Mouse (Mus musculus) right cerebral cortex, adult 18-20 months (tissue): ENCODE data around the gene Gm20532.

Experiments
- DNase-seq: peaks from one replicate; pipeline ENCODE4 v3.0.0; 2022; ENCODE audit warnings: mixed read lengths

The Gm20532 gene

GRCm38 (mm10) chr2:26574862-26575261, 11.6 kb upstream of the Gm20532 start:
- no peak for DNase-seq

DNA sequence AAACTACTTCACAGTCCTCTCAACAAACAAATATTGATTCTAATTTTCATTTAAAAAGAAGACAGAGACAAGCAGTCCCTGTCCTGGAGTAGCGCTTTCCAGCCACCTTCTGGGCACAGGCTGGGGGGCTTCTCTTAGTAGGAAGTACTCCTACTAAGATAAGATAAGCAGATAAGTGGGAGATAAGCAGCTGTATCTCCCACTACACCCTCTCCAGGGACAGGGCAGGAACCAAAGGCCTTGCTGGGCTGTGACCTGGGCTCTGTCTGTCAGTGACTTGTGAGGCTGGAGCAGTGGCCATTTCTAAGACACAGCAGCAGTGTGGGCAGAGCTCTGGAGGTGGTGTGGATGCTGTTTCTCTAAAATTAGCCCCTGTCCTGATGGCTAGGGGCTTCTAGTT, 11.1 kb upstream of the Gm20532 start:
- no peak for DNase-seq

GRCm38 (mm10) chr2:26575865-26576264, 10.6 kb upstream of the Gm20532 start:
- no peak for DNase-seq

GRCm38 (mm10) chr2:26576462-26576861, 10.0 kb upstream of the Gm20532 start:
- DNase-seq = no peak

DNA sequence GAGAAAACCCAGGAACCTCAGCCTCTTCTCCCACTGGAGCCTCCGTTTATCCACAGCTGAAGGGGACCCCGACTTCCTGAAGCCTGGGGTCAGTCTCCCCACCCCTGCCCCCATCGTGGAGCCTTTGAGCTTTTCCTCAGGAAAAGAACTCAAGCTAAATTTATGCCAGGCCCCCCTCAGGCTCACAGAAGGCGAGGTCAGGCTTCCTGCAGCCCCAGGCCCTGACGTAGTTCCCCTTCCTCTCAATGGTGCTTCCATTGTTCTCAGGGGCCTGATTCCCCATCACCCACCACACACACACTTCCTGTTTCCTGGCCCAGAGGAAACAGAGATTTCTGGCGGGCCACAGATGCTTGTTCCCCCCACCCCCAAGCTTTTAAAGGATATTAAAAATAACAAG, 8.1 kb upstream of the Gm20532 start:
- DNase-seq = no peak

DNA sequence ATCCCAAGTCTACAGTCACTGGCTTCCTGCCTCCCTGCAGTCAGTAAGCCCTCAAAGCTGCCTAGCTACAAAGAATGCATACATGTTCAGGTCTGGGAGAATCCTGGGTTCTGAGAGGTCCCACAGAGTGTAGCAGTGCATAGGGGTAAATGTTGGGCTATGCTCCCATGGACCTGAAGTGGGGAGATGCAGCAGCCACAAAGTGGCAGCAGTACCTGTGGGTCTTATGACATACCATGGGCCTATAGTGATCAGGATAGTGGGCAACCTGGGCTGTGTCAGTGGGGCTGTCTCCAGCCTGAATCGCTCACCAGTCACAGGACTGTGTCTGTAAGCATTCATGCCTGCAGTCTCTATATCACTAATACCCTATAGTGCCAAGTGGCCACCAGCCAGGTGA, 6.7 kb upstream of the Gm20532 start, which contains the start of gene Egfl7:
Gene Egfl7, plus strand, starts transcription at position 301 of the 400 bp plus-strand sequence.
- DNase-seq = no peak

GRCm38 (mm10) chr2:26580751-26581150, 5.7 kb upstream of the Gm20532 start:
- no peak for DNase-seq

- no peak for DNase-seq
These were observed 4.2 kb upstream of the Gm20532 start for GRCm38 (mm10) chr2:26582203-26582602.

GRCm38 (mm10) chr2:26582741-26583140, 3.7 kb upstream of the Gm20532 start:
- no peak for DNase-seq

GRCm38 (mm10) chr2:26583640-26584039, 2.8 kb upstream of the Gm20532 start:
- DNase-seq = no peak

GRCm38 (mm10) chr2:26585713-26586112, 726 bp upstream of the Gm20532 start:
- no peak for DNase-seq

GRCm38 (mm10) chr2:26587044-26587405, 586 bp downstream of the Gm20532 start:
- DNase-seq = no peak

GRCm38 (mm10) chr2:26588573-26588972, 2.1 kb downstream of the Gm20532 start:
- no peak for DNase-seq

GRCm38 (mm10) chr2:26589284-26589683, 2.8 kb downstream of the Gm20532 start:
- DNase-seq = no peak

GRCm38 (mm10) chr2:26590282-26590681, 3.8 kb downstream of the Gm20532 start:
- no peak for DNase-seq

DNA sequence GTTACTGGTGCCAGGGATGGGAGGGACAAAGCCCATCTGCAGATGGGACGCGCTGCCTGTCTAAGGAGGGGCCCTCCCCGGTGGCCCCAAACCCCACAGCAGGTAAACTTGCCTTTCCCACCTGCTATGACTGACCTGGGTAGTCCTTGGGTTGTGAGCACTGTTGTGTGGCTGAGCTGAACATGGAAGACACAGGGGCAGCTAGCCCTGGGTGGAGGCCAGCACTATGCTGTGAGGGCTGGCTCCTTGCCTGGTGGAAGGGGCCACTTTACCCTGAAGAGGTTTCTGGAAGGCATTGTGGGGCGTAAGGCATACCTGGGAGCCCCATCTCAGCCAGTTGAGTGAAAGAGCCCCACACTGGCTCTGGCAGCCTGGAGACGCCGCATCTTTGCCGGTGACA, 4.5 kb downstream of the Gm20532 start:
- no peak for DNase-seq

- DNase-seq = no peak
These were observed 5.0 kb downstream of the Gm20532 start for GRCm38 (mm10) chr2:26591416-26591815.

DNA sequence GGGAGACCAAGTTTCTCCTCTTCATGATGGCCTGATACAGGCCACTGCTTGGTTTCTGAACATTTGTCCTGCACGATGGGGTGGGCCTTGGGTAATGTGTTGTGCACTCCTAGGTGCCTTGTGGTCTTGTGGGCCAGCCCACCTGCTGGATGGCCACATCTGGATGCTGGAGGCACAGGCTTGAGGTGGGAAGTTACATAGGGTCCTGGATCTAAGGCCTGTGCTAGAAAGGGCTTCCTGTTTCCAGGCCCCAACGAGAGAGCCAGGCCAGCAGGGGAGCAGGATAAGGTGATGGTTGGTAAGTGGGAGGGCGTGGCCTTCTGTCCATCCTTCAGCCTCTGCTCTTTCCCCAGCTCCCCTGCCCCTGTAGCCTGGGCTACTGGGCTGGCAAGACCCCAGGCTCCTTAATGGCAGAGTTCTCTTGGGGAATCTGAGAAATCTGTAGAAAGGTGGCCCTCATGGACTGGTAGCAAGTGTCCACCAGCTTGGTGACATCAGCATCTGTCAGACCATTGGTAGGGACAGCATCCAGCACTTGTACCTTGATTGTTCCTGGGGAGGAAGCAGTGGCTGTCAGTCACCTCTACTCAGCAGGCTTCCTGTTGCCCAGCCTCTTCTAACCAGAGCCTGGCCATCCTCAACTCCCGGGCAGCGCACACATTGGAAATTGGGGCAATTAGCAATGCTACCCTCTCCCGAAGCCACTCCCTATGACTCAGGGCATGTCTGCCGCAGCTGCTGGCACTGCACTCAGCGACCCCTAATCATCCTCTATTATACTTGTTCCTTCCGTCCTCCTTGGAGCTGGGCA, 7.0 kb downstream of the Gm20532 start:
- no peak for DNase-seq

- DNase-seq = peak; percentile 35
These were observed 7.5 kb downstream of the Gm20532 start for GRCm38 (mm10) chr2:26594022-26594346.

DNA sequence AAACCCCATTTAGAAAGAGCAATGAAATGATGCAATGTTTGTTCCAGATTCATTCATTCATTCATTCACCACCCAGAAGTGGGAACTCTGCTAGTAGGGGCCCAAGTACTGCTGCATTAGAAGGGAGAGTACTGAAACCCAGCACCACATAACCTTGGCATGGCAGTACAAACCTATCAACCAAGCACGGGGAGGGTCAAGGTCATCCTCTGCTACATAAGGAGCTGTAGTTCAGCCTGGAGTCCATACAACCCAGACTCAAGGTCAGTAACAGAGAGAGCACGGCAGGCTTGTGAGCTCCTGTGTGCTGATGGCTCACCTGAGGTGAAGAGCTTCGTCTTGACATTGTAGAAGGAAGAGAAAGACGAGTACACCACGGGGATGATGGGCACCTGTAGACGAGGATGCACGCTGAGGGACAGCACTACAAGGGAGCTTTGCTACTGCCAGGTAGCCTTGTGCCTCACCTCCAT, 8.1 kb downstream of the Gm20532 start:
- no peak for DNase-seq

DNA sequence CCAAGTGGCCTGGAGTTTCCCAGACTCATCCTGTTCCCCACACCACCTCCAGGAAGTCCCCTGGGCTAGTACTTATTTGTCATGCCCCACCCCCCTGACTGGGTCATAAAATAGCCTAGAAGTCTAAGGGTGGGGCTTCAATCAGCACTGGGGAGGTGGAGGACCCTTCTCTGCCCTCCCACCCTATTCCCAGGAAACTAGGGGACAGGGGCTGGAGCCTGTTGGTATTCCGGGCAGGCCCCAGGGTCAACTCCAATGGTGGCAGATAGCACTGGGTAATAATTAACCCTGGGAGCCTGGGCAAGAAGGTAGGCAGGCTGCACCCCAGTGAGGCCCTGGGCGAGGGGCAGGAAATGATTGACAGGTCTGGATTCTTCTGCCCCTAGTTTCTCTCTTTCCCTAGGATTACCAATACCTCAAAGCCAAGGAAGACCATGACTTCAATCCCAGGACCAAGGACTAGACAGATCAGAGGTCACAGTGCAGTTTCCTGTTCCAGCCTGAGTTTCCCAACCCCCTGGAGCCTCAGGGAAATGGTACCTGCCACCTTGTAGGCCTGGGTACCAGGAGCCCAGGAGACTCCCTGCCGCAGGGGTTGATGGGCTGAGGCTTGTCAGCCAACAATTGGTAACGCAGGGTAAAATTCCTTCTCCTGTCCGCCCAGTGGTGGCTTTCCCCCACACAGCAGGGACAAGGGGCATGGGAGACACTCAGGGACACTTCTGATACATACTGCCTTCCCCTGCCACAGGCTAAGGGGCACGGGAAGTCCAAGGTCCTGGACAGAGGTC, 8.7 kb downstream of the Gm20532 start:
- no peak for DNase-seq

- no peak for DNase-seq
These were observed 9.4 kb downstream of the Gm20532 start for GRCm38 (mm10) chr2:26595725-26596435.

GRCm38 (mm10) chr2:26596898-26597297, 10.5 kb downstream of the Gm20532 start:
- no peak for DNase-seq

DNA sequence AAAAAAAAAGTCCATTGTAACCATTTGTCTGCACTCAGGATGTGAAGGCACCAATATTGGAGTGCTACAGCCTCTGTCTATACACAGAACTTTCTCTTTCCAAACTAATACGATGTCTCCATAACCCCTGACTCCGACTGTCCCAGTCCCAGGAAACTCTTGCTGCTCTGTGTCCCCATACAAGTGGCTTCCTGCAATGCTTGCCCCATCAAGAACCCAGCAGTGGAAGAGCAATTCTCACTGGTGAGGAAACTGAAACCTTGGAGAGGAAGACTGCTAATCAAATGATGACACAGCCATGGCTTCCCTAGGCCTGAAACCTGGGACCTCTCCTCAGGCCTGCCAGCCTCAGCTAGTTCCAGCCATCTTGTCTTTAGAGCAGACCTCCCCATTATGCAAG, 11.4 kb downstream of the Gm20532 start:
- DNase-seq = no peak
